Mouse (Mus musculus) olfactory bulb, adult 2 months (tissue): ENCODE data around the gene Hnrnpa2b1. TPM values are rescaled to one million over a fixed set of nuclear protein-coding genes. Genes with fewer than 3 reads are reported as not detected.

Experiments used
- H3K27ac ChIP-seq: fragments of 200-500 bp; 2 replicates; pipeline ENCODE4 v1.5.1; 2012; ENCODE audit warnings: low read depth, low read length; ENCODE audit not compliant: insufficient read depth
- H3K4me1 ChIP-seq: fragments of 200-500 bp; 2 replicates; pipeline ENCODE4 v1.6.1; 2012; ENCODE audit warnings: low read length; ENCODE audit not compliant: control insufficient read depth, insufficient read depth
- H3K4me3 ChIP-seq: fragments of 200-500 bp; 2 replicates; pipeline ENCODE4 v1.5.1; 2012; ENCODE audit warnings: mild to moderate bottlenecking, low read depth, low read length, moderate library complexity; ENCODE audit not compliant: insufficient read depth
- CTCF ChIP-seq: fragments of 200-500 bp; IDR thresholded peaks from 2 replicates; pipeline ENCODE4 v1.5.1; 2012; ENCODE audit warnings: low read depth, mild to moderate bottlenecking, low read length, moderate library complexity; ENCODE audit not compliant: insufficient read depth
- POLR2A ChIP-seq: fragments of 200-500 bp; IDR thresholded peaks from 2 replicates; pipeline ENCODE4 v1.6.1; 2012; ENCODE audit warnings: mild to moderate bottlenecking, low read depth, low read length, moderate library complexity; ENCODE audit not compliant: insufficient read depth
- WGBS: fragments of 180-500 bp; shearing (Covaris S2); methylation state at CpG from one replicate; pipeline ENCODE4 v1.1.7; 2018; 5-methylcytosine and 5-hydroxymethylcytosine counted together
- polyA plus RNA-seq: library from polyadenylated mRNA; stranded (reverse); fragments of >200 nt; gene quantifications from 2 replicates; pipeline ENCODE4 v1.2.4, GENCODE M21; 2012; ENCODE audit warnings: low replicate concordance; ENCODE audit not compliant: missing spikeins, insufficient read depth, insufficient read length

The Hnrnpa2b1 gene
- polyA plus RNA-seq, 1 experiment = 1,128 TPM

DNA sequence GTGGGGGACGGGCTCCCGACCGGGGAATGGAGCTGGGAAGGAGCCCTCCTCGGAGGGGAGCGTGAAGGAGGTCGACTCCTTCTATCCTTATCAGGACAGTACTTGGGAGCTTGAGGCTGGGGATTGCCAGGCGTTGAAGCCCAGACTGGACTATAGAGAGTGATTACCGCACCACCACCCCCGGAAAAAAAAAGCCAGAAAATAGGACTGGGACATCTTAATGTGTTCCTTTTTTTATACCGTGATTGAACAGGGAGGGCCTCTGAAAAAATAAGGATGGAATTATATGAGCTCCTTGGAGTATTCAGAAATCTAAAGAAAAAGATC, 1.4 kb upstream of the Hnrnpa2b1 start:
- TF ChIP-seq POLR2A (no peak), CTCF (no peak)
- H3K4me1 ChIP-seq = peaks cover 4% of the 10 kb centered on the region; the same call in 1 of the 2 replicates
- 2% methylated on average over 10 of the region's 10 CpGs for WGBS
- H3K4me3 ChIP-seq = peak overlapping the region; percentile 67
- H3K27ac ChIP-seq = peak overlapping the region; percentile 97

DNA sequence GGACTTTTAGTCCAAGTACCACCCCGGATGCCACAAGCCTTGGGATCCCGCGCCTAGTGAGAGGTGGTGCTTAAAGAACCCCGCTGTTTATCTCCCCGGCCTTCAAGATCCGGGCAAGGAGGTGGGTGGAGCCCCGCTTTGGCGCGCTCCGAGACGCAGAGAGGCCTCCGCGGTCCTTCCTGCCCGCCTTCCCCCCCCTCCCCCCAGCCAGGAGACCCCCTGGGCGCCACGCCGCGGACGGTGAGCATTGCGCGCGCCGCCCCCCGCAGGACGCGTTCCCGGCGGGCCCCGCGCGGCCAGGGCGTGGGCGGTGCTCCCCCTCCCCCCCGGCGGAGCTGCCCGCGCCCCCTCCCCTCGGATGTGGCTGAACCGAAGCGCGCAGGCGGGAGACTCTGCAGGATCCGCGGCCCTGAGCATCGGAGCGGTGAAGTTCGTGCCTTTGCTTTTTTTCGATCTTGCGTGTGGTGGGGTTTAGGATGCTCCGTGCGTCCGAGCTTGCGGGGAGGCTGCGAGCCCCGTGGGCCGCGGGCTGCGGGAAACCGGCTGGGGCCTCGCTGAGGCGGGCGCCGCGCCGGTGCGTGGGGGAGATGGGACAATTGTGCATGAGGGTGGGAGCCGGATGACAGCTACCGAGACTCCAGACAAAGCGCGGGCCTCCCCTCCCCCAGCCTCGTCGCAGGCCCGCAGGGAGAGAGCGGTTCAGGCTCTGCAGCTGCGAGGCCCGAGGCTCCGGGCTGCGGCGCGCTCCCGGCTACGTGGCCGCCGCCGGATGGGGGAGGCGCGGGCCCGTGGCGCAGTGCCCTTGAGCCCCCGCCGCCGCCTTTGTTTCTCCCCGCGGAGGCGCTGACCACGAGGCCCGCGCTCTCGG, 851 bp upstream of the Hnrnpa2b1 start, which contains the start of gene Cbx3:
TSS of gene Cbx3 (plus strand) at position 50 of the 868 bp plus-strand sequence.
- TF ChIP-seq CTCF (no peak), POLR2A (peak; percentile 47; the same call in 1 of the 2 replicates)
- under 1% methylated on average over 91 of the region's 99 CpGs for WGBS
- peak within 1 kb of the TSS; percentile 79 for H3K4me3 ChIP-seq
- H3K4me1 ChIP-seq = peaks cover 4% of the 10 kb centered on the region; the same call in 1 of the 2 replicates
- H3K27ac ChIP-seq = peak within 1 kb of the TSS; percentile 99

DNA sequence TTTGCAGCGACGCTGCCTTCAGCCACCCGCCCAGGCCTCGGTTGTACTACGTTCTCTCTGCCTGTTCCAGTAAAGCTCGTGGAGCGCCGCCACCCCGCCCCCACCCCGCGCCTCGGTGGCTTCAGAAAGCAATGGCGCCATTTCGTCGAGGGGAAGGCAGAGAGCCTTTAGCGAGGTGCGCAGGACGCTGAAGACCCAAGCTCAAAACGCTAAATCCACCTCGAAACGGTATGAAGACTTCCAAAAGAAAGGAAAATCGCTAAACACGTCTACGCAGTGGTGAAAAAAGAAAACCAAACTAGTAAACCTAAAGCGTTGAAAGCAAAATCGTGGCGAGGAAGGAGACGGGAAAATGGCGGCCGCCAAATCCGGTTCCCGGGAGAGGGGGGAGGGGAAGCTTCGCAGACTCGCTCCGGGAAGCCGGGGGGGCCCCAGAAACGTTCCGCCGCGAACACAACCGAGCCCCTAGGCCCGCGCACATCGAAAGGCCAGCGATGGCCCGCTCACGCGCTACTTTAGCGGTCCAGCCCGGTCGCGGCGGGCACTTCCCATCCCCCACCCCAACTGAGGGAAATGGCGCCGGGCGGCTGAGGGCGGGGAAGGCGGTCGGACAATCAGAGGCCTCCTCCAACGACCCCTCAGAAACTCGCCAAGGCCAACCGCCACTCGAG, 668 bp downstream of the Hnrnpa2b1 start:
- peak overlapping the region; percentile 97 for H3K27ac ChIP-seq
- TF ChIP-seq CTCF (no peak), POLR2A (peak; percentile 38; the same call in 1 of the 2 replicates)
- H3K4me3 ChIP-seq = peak overlapping the region; percentile 79
- WGBS = under 1% methylated on average over 63 of the region's 63 CpGs
- H3K4me1 ChIP-seq = peaks cover 4% of the 10 kb centered on the region; the same call in 1 of the 2 replicates

DNA sequence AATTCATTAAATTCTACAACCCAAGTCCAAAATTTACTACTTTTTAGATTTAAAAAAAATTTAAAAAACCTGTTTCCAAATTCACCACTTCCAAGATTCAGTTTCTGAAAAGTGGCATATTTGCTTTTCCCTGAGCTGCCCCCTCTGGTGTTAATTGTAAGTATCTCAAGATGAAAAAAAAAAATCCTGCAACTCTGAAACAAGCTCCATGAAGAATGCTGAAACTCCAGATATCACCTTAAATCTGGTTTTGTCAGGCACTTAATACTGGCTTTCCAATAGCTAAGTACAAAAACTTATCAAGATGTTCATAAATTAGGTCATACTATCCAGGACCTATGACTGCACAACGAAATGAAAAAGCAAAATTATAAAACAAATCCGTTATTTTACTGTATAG, 2.0 kb downstream of the Hnrnpa2b1 start:
- no peak for TF ChIP-seq POLR2A
- H3K4me3 ChIP-seq = no peak overlapping the region
- H3K27ac ChIP-seq = no peak overlapping the region
- 0% methylated on average over 2 of the region's 2 CpGs for WGBS
- peaks cover 4% of the 10 kb centered on the region; the same call in 1 of the 2 replicates for H3K4me1 ChIP-seq

DNA sequence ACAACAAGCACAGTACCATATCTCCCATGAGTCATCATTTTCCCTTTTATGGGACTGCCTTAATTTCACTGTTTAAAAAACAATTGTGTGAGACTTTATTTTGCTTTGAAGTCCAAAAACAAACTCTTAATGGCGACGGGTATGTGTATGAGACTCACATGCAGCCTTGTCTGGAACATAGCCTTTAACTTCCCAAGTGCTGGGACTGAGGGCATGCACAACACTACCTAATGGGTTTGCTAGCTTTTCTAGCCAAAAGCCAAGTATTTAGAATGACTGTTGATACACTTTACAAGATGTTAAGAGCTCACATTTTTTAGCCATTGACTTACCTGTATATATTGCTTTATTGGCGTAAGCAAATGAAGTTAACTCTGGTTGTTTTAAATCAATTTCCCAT, 9.3 kb downstream of the Hnrnpa2b1 start:
- Histone ChIP-seq H3K27ac (no peak overlapping the region), H3K4me3 (no peak overlapping the region), H3K4me1 (no peaks in the 10 kb centered on the region)
- TF ChIP-seq CTCF = no peak
- TF ChIP-seq POLR2A = no peak
- WGBS = 60% methylated on average over 3 of the region's 3 CpGs

DNA sequence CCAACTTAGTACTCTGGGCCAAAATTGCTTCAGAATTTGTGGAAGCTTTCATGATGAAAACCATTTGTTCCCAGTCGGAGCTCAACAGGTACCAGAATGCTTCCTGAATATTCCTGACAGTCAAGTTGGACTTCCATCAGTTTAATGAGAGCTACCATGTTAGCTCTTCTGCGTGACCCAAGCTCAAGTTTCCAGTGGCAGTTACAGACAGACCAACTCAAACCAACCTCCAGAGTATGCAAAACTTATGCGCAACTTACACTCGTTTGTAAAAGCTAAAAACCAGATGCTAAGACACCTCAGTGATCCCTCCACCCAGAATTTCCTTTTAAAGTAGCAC, 9.7 kb downstream of the Hnrnpa2b1 start:
- WGBS = 74% methylated on average over 4 of the region's 4 CpGs
- TF ChIP-seq POLR2A (no peak), CTCF (no peak)
- Histone ChIP-seq H3K4me3 (no peak overlapping the region), H3K4me1 (no peaks in the 10 kb centered on the region), H3K27ac (no peak overlapping the region)

DNA sequence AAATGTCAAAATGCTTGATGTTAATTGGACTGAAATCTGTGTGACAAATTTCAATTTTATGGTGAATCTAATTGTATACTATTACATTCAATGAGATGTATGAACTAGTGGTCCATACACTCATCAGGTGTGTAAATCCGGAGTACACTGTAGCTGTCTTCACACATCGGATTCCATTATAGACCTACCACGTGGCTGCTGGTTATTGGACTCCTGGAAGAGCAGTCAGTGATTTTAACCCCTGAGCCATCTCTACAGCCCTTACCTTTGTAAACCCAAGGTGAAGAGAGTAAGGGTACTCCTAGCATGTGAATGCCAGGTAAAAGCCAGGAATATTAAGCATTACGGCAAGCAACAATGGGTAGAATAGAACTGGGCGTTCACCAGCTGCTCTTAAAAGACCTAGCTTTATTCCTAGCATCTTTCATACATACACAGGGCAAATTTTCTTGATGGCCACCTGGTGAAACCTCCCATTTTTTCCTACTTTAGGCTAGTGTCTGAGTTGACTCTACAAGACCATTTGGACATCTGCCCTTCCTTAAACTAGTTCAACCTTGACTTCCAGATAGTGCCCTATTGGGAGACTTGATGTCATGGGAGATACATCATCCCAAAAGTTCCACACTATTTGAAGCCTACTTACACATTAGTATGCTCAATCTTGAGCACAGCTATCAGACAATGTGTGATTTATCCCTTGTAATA, 10.2 kb downstream of the Hnrnpa2b1 start:
- no peak for TF ChIP-seq CTCF
- no peak for TF ChIP-seq POLR2A
- Histone ChIP-seq H3K4me1 (no peaks in the 10 kb centered on the region), H3K4me3 (no peak overlapping the region), H3K27ac (no peak overlapping the region)
- 43% methylated on average over 5 of the region's 5 CpGs for WGBS

DNA sequence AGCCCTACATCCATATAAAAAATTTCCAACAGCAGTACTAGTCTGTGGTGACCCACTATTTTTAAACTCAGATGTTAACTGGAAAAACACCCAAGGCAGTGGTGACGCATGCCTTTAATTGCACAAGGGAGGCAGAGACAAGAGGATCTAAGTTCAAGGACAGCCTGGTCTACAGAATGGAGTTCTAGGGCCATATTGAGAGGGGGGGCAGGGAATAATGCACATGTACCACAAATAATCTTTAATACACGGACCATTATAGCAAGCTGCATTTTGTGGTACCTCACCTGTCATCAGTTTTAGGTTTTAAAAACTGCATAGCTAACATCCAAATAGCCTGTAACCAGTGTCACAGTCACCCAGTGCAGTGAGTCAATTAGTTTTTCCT, 10.8 kb downstream of the Hnrnpa2b1 start:
- no peak overlapping the region for H3K4me3 ChIP-seq
- TF ChIP-seq POLR2A (no peak), CTCF (no peak)
- no peak overlapping the region for H3K27ac ChIP-seq
- WGBS = 42% methylated on average over 2 of the region's 2 CpGs
- no peaks in the 10 kb centered on the region for H3K4me1 ChIP-seq
